In genomic region chr9:10904616-10905363, GRCm38 (mm10) we compare ENCODE assay signal across 8 mouse cellular contexts. TPM values are rescaled to one million over a fixed set of nuclear protein-coding genes. Genes with fewer than 3 reads are reported as not detected.
A peak's percentile ranks its signal among the peaks of the same experiment; 100 is the strongest.
DNase-seq lines count a peak whose midpoint lies in the region; ATAC-seq and TF ChIP-seq lines count a peak whose summit lies in the region.

TSS of gene Cntn5 (minus strand) at chr9:10904775.

- no peak for TF ChIP-seq POLR2A in lung, adult 2 months (IDR thresholded peaks at IDR 0.05; ENCODE audit: borderline replicate concordance, extremely low read depth, low read depth, low read length)

- H3K4me3 ChIP-seq in heart, embryonic 14.5 days (ENCODE audit: control insufficient read depth in 1 of 2, insufficient read depth in 1 of 2, low read depth in 1 of 2, low read length in 2 of 2): peak within 1 kb of the TSS in 1 of 2 experiments; percentile 0; a peak in 1 of 4 replicates
- no peak within 1 kb of the TSS for H3K4me3 ChIP-seq in lung, adult 2 months (replicated peaks; ENCODE audit: extremely low read depth, low read depth, low read length)

- DNase-seq in heart, adult 18-20 months: no peak
- peak; percentile 69 to 80 for DNase-seq in cerebellum, postnatal 14 days
- peak; percentile 68 to 82 for DNase-seq in frontal cortex, postnatal 36 days (ENCODE audit: low spot score in 2 of 2)
- peak; percentile 51 for DNase-seq in left cerebral cortex, postnatal 4 days
- peak; percentile 79 to 81 for DNase-seq in right cerebral cortex, adult 2 months (ENCODE audit: low spot score in 2 of 2)
- no peak for DNase-seq in lung, adult 2 months
- no peak for DNase-seq in adrenal gland, postnatal 4 days (ENCODE audit: low spot score in 2 of 2)

- H3K4me1 ChIP-seq in heart, embryonic 14.5 days (ENCODE audit: control insufficient read depth in 2 of 2, insufficient read depth in 2 of 2, low read length in 2 of 2): no peaks in the 10 kb centered on the region; a peak in 2 of 4 replicates
- H3K4me1 ChIP-seq in lung, adult 2 months (ENCODE audit: control insufficient read depth, insufficient read depth, low read length): no peaks in the 10 kb centered on the region

- ATAC-seq in heart, embryonic 14.5 days (ENCODE audit: insufficient number of reproducible peaks, insufficient read depth, low FRiP score, low read depth): no peak

- H3K36me3 ChIP-seq in heart, embryonic 14.5 days (ENCODE audit: control insufficient read depth, insufficient read depth, low read length): no peaks in the 10 kb centered on the region

- peaks cover 13% of the 10 kb centered on the region for H3K27me3 ChIP-seq in heart, embryonic 14.5 days (ENCODE audit: control insufficient read depth, insufficient read depth, low read length)

- H3K9ac ChIP-seq in heart, embryonic 14.5 days (ENCODE audit: low read length): no peak within 1 kb of the TSS

- H3K4me2 ChIP-seq in heart, embryonic 14.5 days (ENCODE audit: low read length): peak within 1 kb of the TSS; percentile 55

- no peaks in the 10 kb centered on the region for H3K9me3 ChIP-seq in heart, embryonic 14.5 days (ENCODE audit: control insufficient read depth, low read length)

- WGBS in heart, embryonic 14.5 days: 4% methylated on average over 28 of the region's 28 CpGs
- 4% methylated on average over 28 of the region's 28 CpGs for WGBS in lung, adult 2 months

- no peak for TF ChIP-seq CTCF in lung, adult 2 months (IDR thresholded peaks at IDR 0.05; ENCODE audit: insufficient read depth, low read length)

- intact Hi-C loops in left cerebral cortex, postnatal 4 days (cut with DNase I): loop anchor here (5.0 kb wide), 1 partner anchor 1527 kb away; no protein-coding TSS in a partner anchor

- no peak within 1 kb of the TSS for H3K27ac ChIP-seq in heart, embryonic 14.5 days (replicated peaks in 1 of 2; ENCODE audit: control insufficient read depth in 1 of 2, insufficient read depth in 1 of 2, low read depth in 2 of 2, low read length in 2 of 2)

RNA-seq across cellular contexts. Expression of gene Cntn5, which starts in this region (rescaled TPM):
- 0.65 TPM in 1 of 2 replicates, not detected in the other for polyA plus RNA-seq in heart, embryonic 14.5 days (2014; fragmentation: Nextera tagmentation; extraction: Ambion mirVana)
- total RNA-seq in heart, adult 18-20 months (2021): under 1 TPM; 0.50 to 0.64 TPM
- total RNA-seq in left cerebral cortex, postnatal 4 days (2021): 10 to 100 TPM; 45.0 to 57.4 TPM
- polyA plus RNA-seq in lung, adult 2 months (2012; rRNA removed): not detected in 2 replicates
- total RNA-seq in adrenal gland, postnatal 4 days (2021): 1 to 10 TPM; 1.1 to 1.7 TPM

Comparison
In these comparisons a context has a peak if more than half of its experiments do, and no peak if none do; other contexts are left out.
1. RNA of gene Cntn5 (total RNA-seq): 45.0 to 57.4 TPM in left cerebral cortex, postnatal 4 days; 1.1 to 1.7 TPM in adrenal gland, postnatal 4 days and 0.50 to 0.64 TPM in heart, adult 18-20 months; every median in the first group is over 10 times any median in the second.
2. DNase-seq: peak in cerebellum, postnatal 14 days (2 of 2), frontal cortex, postnatal 36 days (2 of 2), left cerebral cortex, postnatal 4 days (single experiment) and right cerebral cortex, adult 2 months (2 of 2); none in heart, adult 18-20 months (0 of 2), lung, adult 2 months (single experiment) and adrenal gland, postnatal 4 days (0 of 2).